Mouse (Mus musculus) MEL (cell line): Measurements from ENCODE around the gene Abi3. TPM values are rescaled to one million over a fixed set of nuclear protein-coding genes. Genes with fewer than 3 reads are reported as not detected.
A peak's percentile ranks its signal among the peaks of the same experiment; 100 is the strongest.

Experiments
- DNase-seq: peaks from one replicate; pipeline ENCODE4 v3.0.0; 2011; ENCODE audit warnings: low read depth, low spot score
- H3K27ac ChIP-seq: 2 replicates; pipeline ENCODE4 v1.5.1; 2012; ENCODE audit warnings: low read depth, mild to moderate bottlenecking, control low read depth, low read length, moderate library complexity; ENCODE audit not compliant: control insufficient read depth
- H3K27me3 ChIP-seq, 2 experiments: fragments of 150-350 bp in 1 of 2; sonication (generic) in 1 of 2; 2 replicates each; pipeline ENCODE4 v1.6.1; 2012; ENCODE audit warnings: low read length in 2 of 2, mild to moderate bottlenecking in 2 of 2, improper control_type of control experiment in 1 of 2, moderate library complexity in 1 of 2; ENCODE audit not compliant: insufficient read depth in 2 of 2, control insufficient read depth in 1 of 2
- H3K36me3 ChIP-seq, 2 experiments: 2 replicates each; pipeline ENCODE4 v1.6.1; 2012 to 2014; ENCODE audit warnings: low read length in 2 of 2, improper control_type of control experiment in 1 of 2, inconsistent platforms in 1 of 2, mild to moderate bottlenecking in 1 of 2; ENCODE audit not compliant: insufficient read depth in 2 of 2, control insufficient read depth in 1 of 2
- H3K4me1 ChIP-seq, 2 experiments: fragments of 150-350 bp in 1 of 2; sonication (generic) in 1 of 2; 2 replicates each; pipeline ENCODE4 v1.6.1; 2012; ENCODE audit warnings: low read length in 2 of 2, improper control_type of control experiment in 1 of 2, mild to moderate bottlenecking in 1 of 2; ENCODE audit not compliant: insufficient read depth in 2 of 2, control insufficient read depth in 1 of 2
- H3K4me3 ChIP-seq, 2 experiments: fragments of 150-350 bp in 1 of 2; sonication (generic) in 1 of 2; 2 replicates each; pipeline ENCODE4 v1.5.1; 2012; ENCODE audit warnings: low read depth in 2 of 2, low read length in 2 of 2, mild to moderate bottlenecking in 2 of 2, moderate library complexity in 2 of 2, control low read depth in 1 of 2, improper control_type of control experiment in 1 of 2; ENCODE audit not compliant: control insufficient read depth in 1 of 2, insufficient read depth in 1 of 2
- H3K79me2 ChIP-seq: 2 replicates; pipeline ENCODE4 v1.6.1; 2012; ENCODE audit warnings: mild to moderate bottlenecking, low read length, moderate library complexity; ENCODE audit not compliant: control insufficient read depth, poor library complexity, insufficient read depth
- H3K9ac ChIP-seq: 2 replicates; pipeline ENCODE4 v1.6.1; 2012; ENCODE audit warnings: low read depth, mild to moderate bottlenecking, control low read depth, low read length, moderate library complexity; ENCODE audit not compliant: control insufficient read depth, poor library complexity, severe bottlenecking
- H3K9me3 ChIP-seq: fragments of 150-350 bp; sonication (generic); replicated peaks from 2 replicates; pipeline ENCODE4 v1.6.1; 2012; ENCODE audit warnings: mild to moderate bottlenecking, low read length, improper control_type of control experiment, moderate library complexity; ENCODE audit not compliant: insufficient read depth
- BHLHE40 ChIP-seq: IDR thresholded peaks from 2 replicates; pipeline ENCODE4 v1.6.1; 2012; ENCODE audit warnings: low read depth, mild to moderate bottlenecking, inconsistent platforms, low read length, improper control_type of control experiment, borderline replicate concordance
- CTCF ChIP-seq, 3 experiments: IDR thresholded peaks in 2 of 3; conservative IDR thresholded peaks in 1 of 3; 2 replicates each; pipeline ENCODE4 v1.5.1; 2011 to 2012; ENCODE audit warnings: low read length in 3 of 3, low read depth in 2 of 3, mild to moderate bottlenecking in 2 of 3, improper control_type of control experiment in 1 of 3, inconsistent platforms in 1 of 3, mixed read lengths in 1 of 3, moderate library complexity in 1 of 3; ENCODE audit not compliant: control insufficient read depth in 1 of 3, insufficient read depth in 1 of 3, poor library complexity in 1 of 3, severe bottlenecking in 1 of 3
- E2F4 ChIP-seq: IDR thresholded peaks from 2 replicates; pipeline ENCODE4 v1.6.1; 2011; ENCODE audit warnings: low read depth, low read length, improper control_type of control experiment, borderline replicate concordance
- ELF1 ChIP-seq: IDR thresholded peaks from 2 replicates; pipeline ENCODE4 v1.6.1; 2014; ENCODE audit warnings: low read depth, mild to moderate bottlenecking, inconsistent platforms, low read length, improper control_type of control experiment, moderate library complexity
- EP300 ChIP-seq, 2 experiments: IDR thresholded peaks; 2 replicates each; pipeline ENCODE4 v1.6.1; 2011; ENCODE audit warnings: improper control_type of control experiment in 2 of 2, low read length in 2 of 2, low read depth in 1 of 2, mild to moderate bottlenecking in 1 of 2
- ETS1 ChIP-seq: IDR thresholded peaks from 2 replicates; pipeline ENCODE4 v1.6.1; 2012; ENCODE audit warnings: low read depth, mild to moderate bottlenecking, inconsistent platforms, low read length, improper control_type of control experiment, moderate library complexity
- GABPA ChIP-seq: IDR thresholded peaks from 2 replicates; pipeline ENCODE4 v1.6.1; 2012; ENCODE audit warnings: low read depth, mild to moderate bottlenecking, inconsistent platforms, low read length, improper control_type of control experiment, moderate library complexity
- GATA1 ChIP-seq: IDR thresholded peaks from 2 replicates; pipeline ENCODE4 v1.6.1; 2011; ENCODE audit warnings: low read depth, low read length, improper control_type of control experiment
- HCFC1 ChIP-seq: IDR thresholded peaks from 2 replicates; pipeline ENCODE4 v1.6.1; 2012; ENCODE audit warnings: low read depth, mild to moderate bottlenecking, inconsistent platforms, low read length, improper control_type of control experiment, moderate library complexity
- MEF2A ChIP-seq: IDR thresholded peaks from 2 replicates; pipeline ENCODE4 v1.6.1; 2014; ENCODE audit warnings: low read depth, mild to moderate bottlenecking, inconsistent platforms, low read length, improper control_type of control experiment; ENCODE audit not compliant: poor library complexity, insufficient replicate concordance, severe bottlenecking; ENCODE audit errors: extremely low read depth
- MYC ChIP-seq: IDR thresholded peaks from 2 replicates; pipeline ENCODE4 v1.6.1; 2011; ENCODE audit warnings: low read depth, mild to moderate bottlenecking, low read length, improper control_type of control experiment, moderate library complexity
- NRF1 ChIP-seq: IDR thresholded peaks from 2 replicates; pipeline ENCODE4 v1.6.1; 2014; ENCODE audit warnings: low read depth, mild to moderate bottlenecking, inconsistent platforms, low read length, improper control_type of control experiment, moderate library complexity; ENCODE audit not compliant: poor library complexity, insufficient read depth, severe bottlenecking
- POLR2A ChIP-seq, 2 experiments: IDR thresholded peaks; 2 replicates each; pipeline ENCODE4 v1.6.1; 2011 to 2012; ENCODE audit warnings: low read length in 2 of 2, mild to moderate bottlenecking in 2 of 2, control low read depth in 1 of 2, improper control_type of control experiment in 1 of 2, low read depth in 1 of 2, moderate library complexity in 1 of 2; ENCODE audit not compliant: control insufficient read depth in 1 of 2, insufficient read depth in 1 of 2, poor library complexity in 1 of 2
- RAD21 ChIP-seq: IDR thresholded peaks from 2 replicates; pipeline ENCODE4 v1.6.1; 2011; ENCODE audit warnings: mild to moderate bottlenecking, low read depth, low read length, improper control_type of control experiment
- RCOR1 ChIP-seq: IDR thresholded peaks from 2 replicates; pipeline ENCODE4 v1.6.1; 2012; ENCODE audit warnings: low read depth, mild to moderate bottlenecking, inconsistent platforms, low read length, improper control_type of control experiment
- SIN3A ChIP-seq: IDR thresholded peaks from 2 replicates; pipeline ENCODE4 v1.6.1; 2012; ENCODE audit warnings: low read length, improper control_type of control experiment, inconsistent platforms
- SMC3 ChIP-seq: IDR thresholded peaks from 2 replicates; pipeline ENCODE4 v1.6.1; 2011; ENCODE audit warnings: low read depth, low read length, improper control_type of control experiment
- TAL1 ChIP-seq: IDR thresholded peaks from 2 replicates; pipeline ENCODE4 v1.6.1; 2012; ENCODE audit warnings: mild to moderate bottlenecking, inconsistent platforms, low read length, moderate library complexity, mixed read lengths
- USF2 ChIP-seq, 2 experiments: IDR thresholded peaks; 2 replicates each; pipeline ENCODE4 v1.6.1; 2011 to 2012; ENCODE audit warnings: improper control_type of control experiment in 2 of 2, low read length in 2 of 2, borderline replicate concordance in 1 of 2, inconsistent platforms in 1 of 2, low read depth in 1 of 2, mild to moderate bottlenecking in 1 of 2; ENCODE audit not compliant: insufficient read depth in 1 of 2
- ZC3H11A ChIP-seq: IDR thresholded peaks from 2 replicates; pipeline ENCODE4 v1.6.1; 2012; ENCODE audit warnings: low read depth, mild to moderate bottlenecking, inconsistent platforms, low read length, improper control_type of control experiment
- ZKSCAN1 ChIP-seq: IDR thresholded peaks from 2 replicates; pipeline ENCODE4 v1.6.1; 2012; ENCODE audit warnings: low read depth, mild to moderate bottlenecking, inconsistent platforms, low read length, improper control_type of control experiment, moderate library complexity
- ZNF384 ChIP-seq: IDR thresholded peaks from 2 replicates; pipeline ENCODE4 v1.6.1; 2012; ENCODE audit warnings: low read depth, mild to moderate bottlenecking, inconsistent platforms, low read length, improper control_type of control experiment
- polyA plus RNA-seq, 2 experiments: library from polyadenylated mRNA; stranded (reverse) in 1 of 2; unstranded in 1 of 2; fragments of >175 nt in 1 of 2; fragments of >200 nt in 1 of 2; gene quantifications; 2 replicates each; pipeline versions ENCODE4 v1.2.1 to v1.2.4; 2012; ENCODE audit warnings: low replicate concordance in 2 of 2, low read depth in 1 of 2; ENCODE audit not compliant: insufficient read length in 2 of 2, insufficient read depth in 1 of 2, missing spikeins in 1 of 2
- total RNA-seq: library from RNA; depleted of rRNA; stranded (reverse); fragments of 300-350 nt; gene quantifications from 2 replicates; pipeline ENCODE4 v1.2.3, GENCODE M21; 2012

Gene Abi3
- total and polyA plus RNA-seq, 3 experiments, result 3.3 to 15.4 TPM; not detected in 1

GRCm38 (mm10) chr11:95827464-95828085, 14.7 kb downstream of the Abi3 start:
- H3K4me3 ChIP-seq, result peak overlapping the region in 1 of 2 experiments; percentile 3; a peak in 1 of 4 replicates
- no peaks in the 10 kb centered on the region for H3K27me3 ChIP-seq
- no peak overlapping the region for H3K9ac ChIP-seq
- TF ChIP-seq ZNF384, result peak; percentile 100
- peak; percentile 87 for TF ChIP-seq SMC3
- peak; percentile 98 for TF ChIP-seq RAD21
- TF ChIP-seq E2F4, result no peak
- TF ChIP-seq GATA1, result peak; percentile 42
- TF ChIP-seq MYC, result peak; percentile 58; the same call in 1 of the 2 replicates
- TF ChIP-seq GABPA, result no peak
- peak; percentile 76 to 91 (median 82) for TF ChIP-seq CTCF (IDR thresholded peaks at IDR 0.05 in 2 of 3, conservative IDR thresholded peaks at IDR 0.05 in 1 of 3; ENCODE audit: control insufficient read depth in 1 of 3, insufficient read depth in 1 of 3, low read depth in 2 of 3, low read length in 3 of 3, poor library complexity in 1 of 3, severe bottlenecking in 1 of 3)
- TF ChIP-seq BHLHE40, result peak; percentile 33; the same call in 1 of the 2 replicates
- peak; percentile 72 for TF ChIP-seq SIN3A
- peak; percentile 69; the same call in 1 of the 2 replicates for TF ChIP-seq ZKSCAN1
- TF ChIP-seq ZC3H11A, result peak; percentile 89
- TF ChIP-seq HCFC1, result peak; percentile 63
- TF ChIP-seq MEF2A, result no peak
- H3K79me2 ChIP-seq, result peaks cover 5% of the 10 kb centered on the region; the same call in 1 of the 2 replicates
- peaks cover 29 to 44% of the 10 kb centered on the region in 2 experiments for H3K4me1 ChIP-seq
- peak; percentile 84 for DNase-seq
- peak overlapping the region; percentile 8 for H3K27ac ChIP-seq
- peaks cover 0 to 32% of the 10 kb centered on the region in 2 experiments; a peak in 2 of 4 replicates for H3K36me3 ChIP-seq
- no peaks in the 10 kb centered on the region for H3K9me3 ChIP-seq

DNA sequence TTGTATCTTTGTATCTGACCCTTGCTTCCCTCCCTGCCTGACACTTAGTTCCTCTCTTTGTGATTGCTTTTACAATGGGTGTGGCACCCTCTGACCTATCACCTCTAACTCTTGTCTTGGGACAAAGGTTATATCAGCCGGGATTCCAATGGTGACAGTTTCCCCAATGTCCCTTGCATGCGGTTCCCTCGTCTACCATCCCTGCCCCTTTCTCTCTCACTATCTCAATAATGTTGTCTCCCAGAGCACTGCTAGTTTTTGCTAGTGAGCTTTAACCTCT, 15.2 kb downstream of the Abi3 start:
- Histone ChIP-seq H3K79me2 (peaks cover 5% of the 10 kb centered on the region; the same call in 1 of the 2 replicates), H3K4me1 (peaks cover 29 to 44% of the 10 kb centered on the region in 2 experiments), H3K9ac (peak overlapping the region; percentile 4; the same call in 1 of the 2 replicates), H3K27ac (peak overlapping the region; percentile 8), H3K36me3 (peaks cover 0 to 32% of the 10 kb centered on the region in 2 experiments; a peak in 2 of 4 replicates), H3K27me3 (no peaks in the 10 kb centered on the region), H3K9me3 (no peaks in the 10 kb centered on the region)
- no peak for DNase-seq
- no peak for TF ChIP-seq NRF1
- TF ChIP-seq POLR2A (IDR thresholded peaks at IDR 0.05; ENCODE audit: control insufficient read depth in 1 of 2, insufficient read depth in 1 of 2, low read depth in 1 of 2, low read length in 2 of 2, poor library complexity in 1 of 2), result no peak
- TF ChIP-seq ZNF384, result no peak
- peak; percentile 53 for TF ChIP-seq RCOR1
- TF ChIP-seq ZC3H11A, result no peak
- no peak for TF ChIP-seq USF2 (IDR thresholded peaks at IDR 0.05; ENCODE audit: borderline replicate concordance in 1 of 2, insufficient read depth in 1 of 2, low read depth in 1 of 2, low read length in 2 of 2)
- TF ChIP-seq GATA1, result no peak; the same call in 1 of the 2 replicates
- no peak for TF ChIP-seq ELF1
- no peak for TF ChIP-seq TAL1
- TF ChIP-seq SMC3, result no peak
- no peak for TF ChIP-seq BHLHE40
- TF ChIP-seq SIN3A, result no peak
- TF ChIP-seq ETS1, result peak; percentile 18; the same call in 1 of the 2 replicates
- TF ChIP-seq EP300 (IDR thresholded peaks at IDR 0.05; ENCODE audit: low read depth in 1 of 2, low read length in 2 of 2), result peak in 1 of 2 experiments; percentile 26; a peak in 1 of 4 replicates
- TF ChIP-seq, all 39 proteins: peak for 3
- peak overlapping the region in 1 of 2 experiments; percentile 3; a peak in 1 of 4 replicates for H3K4me3 ChIP-seq
